Mouse (Mus musculus) brain, embryonic 18.5 days (tissue): ENCODE measurements at regions not wholly inside any gene's neighbourhood (a gene's known extent, or its start where the extent isn't known, plus 50 kb on each side); places are given as distances from the start of the nearest gene placed in this dataset.
"Not testable (repeated sequence)": the region's sequence is repeated elsewhere in the genome, so short reads cannot be mapped to it uniquely, and the experiment has no call there.

Source experiments
- DNase-seq: peaks from one replicate; pipeline ENCODE4 v3.0.0-alpha.2; 2012; ENCODE audit warnings: low read depth, low spot score

DNA sequence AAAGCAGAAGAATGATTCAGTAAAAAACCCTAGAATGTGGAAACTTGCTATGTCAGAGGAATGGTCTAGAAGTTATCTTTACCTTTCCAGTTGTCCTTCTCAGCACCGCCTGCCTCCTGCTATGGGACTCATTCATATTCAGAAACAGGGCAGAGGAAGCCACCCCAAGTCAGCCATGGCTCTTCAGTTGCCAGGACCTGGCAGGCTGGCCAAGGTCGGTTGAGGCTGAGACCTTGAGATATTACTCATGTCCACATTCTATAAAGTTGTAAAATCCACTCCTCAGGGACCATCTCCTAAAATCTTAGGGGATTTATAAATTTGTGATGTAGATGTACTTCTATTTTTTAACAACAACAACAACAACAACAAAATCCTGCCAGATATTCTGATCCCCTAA lies 580.7 kb upstream of the Klhl29 start:
- DNase-seq = no peak

DNA sequence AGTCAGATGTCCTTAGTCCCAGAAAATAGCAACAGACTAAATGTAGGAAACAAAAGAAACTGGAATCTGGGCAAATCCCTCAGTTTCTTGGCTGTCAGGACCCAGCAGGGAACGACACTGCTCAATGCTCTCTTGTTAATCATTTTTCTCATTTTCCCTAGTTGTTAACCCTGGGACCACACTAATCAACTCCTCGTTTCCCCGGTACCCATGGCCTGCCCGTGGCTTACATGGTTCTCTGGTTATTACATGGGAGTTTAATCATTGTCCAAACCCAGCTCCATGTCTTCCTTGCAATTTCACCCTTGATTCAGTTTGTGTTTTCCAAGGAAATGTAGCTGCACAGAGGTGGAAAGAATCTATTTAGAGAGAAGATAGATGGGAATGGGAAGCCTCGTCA lies 580.1 kb upstream of the Klhl29 start:
- no peak for DNase-seq

DNA sequence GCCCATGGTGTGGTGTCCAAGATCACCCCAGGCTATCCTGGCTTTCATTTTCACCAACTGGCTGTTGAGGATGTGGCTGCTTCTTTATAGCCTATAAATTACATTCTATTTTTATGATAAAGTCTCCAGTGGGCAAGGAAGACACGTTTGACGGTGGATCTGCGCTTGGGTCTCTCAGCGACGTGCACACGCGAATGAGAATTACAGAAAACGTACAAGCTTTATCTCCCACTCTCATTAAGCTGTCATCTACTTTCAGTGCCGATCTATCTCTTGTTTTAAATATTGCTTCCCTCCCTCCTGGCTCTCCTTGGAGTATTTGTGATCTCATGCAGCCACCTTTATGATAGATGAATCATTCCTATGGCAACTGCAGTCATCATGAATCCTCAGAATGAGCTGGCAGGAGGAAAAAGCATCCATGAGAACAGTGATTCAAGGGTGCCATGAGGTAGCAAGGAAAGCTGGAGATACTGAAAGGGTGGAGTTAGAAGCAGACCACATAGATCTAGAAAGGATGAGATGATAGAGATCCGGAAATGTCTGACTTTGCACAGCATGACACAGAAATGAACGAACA lies 568.0 kb upstream of the Klhl29 start:
- DNase-seq = no peak

DNA sequence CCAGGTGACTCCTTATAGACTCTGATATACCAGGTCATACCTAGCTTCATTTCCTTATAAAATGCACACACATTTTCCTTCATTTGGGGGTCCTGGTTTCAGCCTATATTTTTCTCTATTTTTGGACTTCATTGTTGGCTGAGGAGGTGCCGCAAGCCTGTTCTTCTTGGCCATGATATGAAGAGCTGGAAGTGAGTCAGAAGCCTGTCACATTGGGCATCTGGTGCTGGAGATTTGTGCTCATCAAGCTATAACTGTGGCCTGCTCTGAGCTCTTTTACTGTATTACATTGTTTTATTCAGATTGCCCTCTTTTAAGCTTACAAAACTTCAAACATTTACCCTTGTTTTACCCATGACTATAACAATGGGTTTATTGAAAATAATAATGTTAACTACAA lies 545.8 kb upstream of the Klhl29 start:
- peak; percentile 39 for DNase-seq

DNA sequence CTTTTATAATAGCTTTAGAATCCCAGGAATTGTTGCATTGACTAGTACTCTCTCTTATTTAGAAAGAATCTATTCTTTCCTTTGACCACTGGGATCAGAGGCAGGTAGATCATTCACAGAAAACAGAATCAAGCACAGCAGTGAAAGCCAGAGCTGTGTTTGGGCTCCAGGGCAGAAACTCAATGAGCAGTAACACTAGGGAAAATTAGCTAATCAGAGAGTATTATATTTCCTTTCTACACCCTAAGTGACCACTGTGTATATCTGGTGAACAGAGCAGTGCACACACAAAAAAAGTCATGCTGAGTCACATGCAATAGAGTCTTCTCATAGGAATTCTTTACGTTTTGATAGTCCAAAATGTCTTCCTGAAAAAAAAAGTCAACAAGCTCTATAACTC lies 542.5 kb upstream of the Klhl29 start:
- no peak for DNase-seq

DNA sequence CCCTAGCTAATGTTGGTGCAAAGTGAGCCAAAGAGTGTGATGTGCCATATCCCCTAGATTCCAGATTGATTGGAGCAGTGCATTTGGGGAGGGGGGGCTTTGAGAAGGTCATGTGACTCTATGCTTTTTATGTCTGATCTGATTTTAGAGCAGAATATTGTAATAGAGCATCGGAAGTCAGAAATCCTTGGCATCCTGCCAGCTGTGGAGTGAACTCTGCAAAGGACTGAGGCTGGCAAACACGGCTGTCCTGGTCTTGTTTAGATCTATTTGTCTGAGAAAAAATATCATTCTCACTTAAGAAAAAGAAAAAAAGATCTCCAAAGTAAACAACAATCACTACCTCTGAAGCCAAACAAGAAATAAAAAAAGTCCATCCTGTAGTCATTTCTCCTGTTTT lies 530.8 kb upstream of the Klhl29 start:
- DNase-seq = no peak

DNA sequence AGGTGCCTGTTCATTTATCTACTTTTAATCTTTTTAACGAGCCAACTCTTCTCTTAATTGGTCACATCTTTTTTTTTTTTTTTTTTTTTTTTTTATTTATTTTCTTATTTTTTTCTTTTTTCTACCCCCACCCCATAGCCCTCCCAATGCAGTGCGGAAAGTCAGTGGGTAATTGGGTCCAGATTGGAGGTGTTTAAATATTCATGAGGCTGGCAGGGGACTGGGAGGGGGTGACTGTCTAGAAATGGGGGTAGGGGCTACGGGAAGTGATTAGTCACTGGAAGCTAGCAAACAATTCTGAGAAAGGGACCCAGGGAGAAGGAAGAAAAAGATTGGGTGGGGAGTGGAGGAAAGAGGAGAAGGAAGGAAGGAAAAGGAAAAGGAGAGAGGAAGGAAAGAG lies 516.3 kb upstream of the Klhl29 start:
- not testable (repeated sequence) for DNase-seq

DNA sequence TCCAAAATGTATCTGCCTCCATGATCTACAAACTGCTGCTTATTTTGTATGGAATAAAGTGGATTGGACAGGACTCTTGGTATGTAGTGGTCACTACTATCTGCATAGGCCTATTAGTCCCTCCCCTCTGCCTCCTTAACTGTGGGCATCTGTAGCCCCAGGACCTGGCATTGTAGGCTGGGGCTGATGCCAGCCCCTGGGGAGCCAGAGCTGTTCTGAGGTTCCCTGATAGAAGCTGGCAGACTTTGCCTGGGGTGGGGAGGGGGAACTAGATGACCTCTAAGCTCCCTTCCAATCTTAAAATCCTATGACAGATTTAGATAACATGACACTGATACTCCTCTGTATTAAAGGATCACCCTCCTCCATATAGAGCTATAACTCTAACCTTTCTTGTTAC lies 491.2 kb upstream of the Klhl29 start:
- no peak for DNase-seq

DNA sequence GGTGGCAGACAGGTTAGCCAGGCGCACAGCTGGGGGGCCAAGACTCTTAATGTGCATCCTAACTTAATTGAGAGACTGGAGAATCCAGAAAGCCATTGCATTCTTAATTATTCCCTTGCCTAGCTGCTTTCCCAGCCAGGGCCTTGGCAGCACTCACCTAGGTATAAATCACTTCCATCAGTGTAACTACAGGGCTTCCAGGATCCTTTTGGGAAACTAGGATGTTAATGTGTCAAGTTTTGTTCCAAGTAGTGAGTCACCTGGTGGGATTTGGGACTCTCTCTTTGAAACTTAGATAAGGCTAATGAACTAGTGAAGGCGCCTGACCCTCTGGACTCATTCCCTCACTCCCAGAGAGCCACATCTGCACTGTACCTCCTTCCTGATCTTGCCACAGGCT lies 484.3 kb upstream of the Klhl29 start:
- DNase-seq = no peak

DNA sequence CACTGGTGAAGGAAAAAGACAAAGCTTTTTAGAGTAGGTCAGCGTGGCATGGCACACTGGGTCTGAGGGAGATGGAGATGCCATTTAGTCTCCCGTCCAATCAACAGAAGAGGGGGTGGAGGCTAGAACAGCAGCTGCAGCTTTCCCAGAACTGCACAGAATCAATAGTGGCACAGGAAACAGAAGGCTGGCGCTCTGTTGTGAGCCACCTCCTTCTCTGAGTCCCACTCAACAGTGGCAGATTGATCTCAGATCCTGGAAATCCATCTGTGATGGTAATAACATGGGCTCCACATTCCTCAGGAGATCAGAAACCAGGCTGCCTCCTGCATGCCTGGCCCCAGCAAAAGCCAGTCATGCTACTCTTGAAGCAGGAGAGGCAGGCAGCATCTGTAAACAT lies 480.9 kb upstream of the Klhl29 start:
- no peak for DNase-seq

DNA sequence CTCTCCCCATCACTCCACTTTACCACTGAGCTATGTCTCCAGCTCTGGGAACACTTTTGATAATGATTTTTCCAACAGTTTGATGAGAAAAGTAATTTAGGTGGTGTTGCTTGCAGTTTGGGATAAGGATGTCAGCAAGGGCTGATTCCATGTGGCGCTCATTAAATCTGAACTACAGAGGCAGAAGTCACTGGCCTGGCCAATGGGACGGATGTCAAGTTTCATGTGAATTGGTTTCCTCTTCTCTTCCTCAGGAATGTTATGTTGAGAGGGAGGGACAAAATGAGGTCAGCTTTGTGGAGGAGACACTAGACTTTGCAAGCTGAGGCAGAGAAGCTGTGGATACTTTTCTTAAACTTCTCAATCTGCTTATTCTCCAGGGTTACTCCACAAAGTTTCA lies 434.9 kb upstream of the Klhl29 start:
- DNase-seq = no peak

DNA sequence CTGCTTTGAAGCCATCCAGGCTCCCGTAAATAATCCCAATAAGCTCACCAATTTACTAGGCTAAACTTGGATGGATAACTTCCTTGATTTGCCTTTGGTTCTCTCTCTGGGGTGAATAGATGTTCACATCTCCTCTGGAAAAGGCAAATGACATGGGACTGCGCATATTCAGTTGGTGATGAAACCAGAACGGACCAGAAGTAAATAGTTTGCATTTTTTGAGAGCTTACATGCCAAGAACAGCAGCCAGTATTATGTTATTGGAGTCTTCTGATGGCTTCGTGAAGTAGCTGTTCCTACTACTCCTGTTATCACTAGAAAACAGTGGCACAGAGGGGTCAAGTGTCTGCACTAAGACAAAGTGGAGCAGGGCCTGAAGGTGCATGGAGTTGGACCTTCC lies 434.5 kb upstream of the Klhl29 start:
- no peak for DNase-seq

DNA sequence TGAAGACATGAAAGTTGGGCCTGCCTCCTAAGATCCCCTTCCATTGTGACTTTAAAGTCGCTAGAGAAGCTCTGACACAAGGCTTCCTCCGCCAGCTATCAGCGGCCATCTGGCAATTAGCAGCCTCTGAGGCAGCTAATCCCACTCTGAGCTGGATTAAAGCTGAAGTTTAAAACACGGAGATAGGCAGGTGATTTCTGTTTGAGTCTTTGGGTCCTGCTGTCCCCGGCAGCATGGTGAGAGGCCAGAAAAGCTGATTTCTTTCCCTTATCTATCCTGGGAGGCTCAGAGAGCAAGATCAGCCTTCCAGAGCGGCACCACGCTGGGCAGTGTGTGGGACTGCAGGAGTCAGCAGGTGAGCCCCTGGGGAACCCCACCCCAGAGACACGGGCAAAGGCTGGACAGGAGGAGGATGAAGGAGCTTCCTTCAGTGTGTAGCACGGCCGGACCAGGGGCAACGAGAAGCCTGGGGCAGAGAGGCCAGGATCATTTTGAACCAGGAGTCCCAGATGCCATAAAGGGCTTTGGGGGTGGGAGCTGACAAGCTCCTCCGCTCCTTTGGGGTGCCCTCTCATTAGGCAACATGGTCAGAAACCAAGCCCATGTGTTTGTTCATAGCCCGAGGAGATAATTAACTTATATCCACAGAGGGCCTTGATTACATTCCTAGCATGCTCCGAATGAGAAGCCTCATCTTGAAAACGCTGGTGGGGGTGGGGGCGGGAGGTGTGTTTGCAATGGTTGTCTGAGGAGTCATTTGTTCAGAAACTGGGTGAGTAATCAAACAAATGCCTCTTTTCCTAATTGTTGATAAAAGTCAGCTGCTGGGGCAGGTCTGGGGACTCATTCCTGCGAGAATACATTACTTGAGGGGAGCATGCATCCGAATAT lies 432.8 kb upstream of the Klhl29 start:
- DNase-seq = no peak

DNA sequence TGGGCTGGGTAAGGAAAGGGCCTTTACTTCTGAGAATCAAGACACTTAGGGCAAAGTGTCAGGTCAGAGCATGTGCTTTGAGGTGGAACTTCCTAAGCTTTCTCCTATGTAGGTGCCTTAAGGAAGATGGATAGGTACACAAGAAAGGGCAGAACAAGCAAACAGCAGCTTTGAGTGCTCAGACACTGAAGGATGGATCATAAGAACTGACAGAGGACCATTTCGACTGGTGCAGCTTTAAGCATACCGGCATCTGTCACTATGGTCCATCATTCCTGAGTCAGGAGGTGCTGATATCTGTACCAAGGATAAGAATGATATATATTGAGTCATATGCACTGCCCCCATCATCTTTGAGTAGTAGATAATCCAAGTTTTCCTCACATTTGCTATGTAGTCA lies 430.2 kb upstream of the Klhl29 start:
- DNase-seq = no peak

DNA sequence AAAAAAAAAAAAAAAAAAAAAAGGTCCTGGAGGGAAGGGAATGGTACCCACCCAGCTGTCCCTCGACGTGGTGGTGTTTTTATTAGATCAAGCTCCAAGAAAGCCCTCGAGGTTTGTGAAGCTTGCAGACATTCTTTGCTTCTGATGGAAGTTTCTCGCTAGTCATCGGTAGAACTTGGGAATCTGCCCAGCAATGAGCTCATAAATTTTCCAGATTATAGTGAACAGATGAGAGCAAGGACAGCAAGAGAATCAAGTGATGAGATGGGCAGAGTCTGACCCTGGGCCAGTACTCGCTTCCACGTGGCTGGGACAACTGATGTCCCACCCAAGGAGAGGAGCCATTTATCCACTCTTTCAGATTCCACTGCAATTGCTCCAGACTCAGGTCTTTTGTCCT lies 417.6 kb upstream of the Klhl29 start:
- no peak for DNase-seq

DNA sequence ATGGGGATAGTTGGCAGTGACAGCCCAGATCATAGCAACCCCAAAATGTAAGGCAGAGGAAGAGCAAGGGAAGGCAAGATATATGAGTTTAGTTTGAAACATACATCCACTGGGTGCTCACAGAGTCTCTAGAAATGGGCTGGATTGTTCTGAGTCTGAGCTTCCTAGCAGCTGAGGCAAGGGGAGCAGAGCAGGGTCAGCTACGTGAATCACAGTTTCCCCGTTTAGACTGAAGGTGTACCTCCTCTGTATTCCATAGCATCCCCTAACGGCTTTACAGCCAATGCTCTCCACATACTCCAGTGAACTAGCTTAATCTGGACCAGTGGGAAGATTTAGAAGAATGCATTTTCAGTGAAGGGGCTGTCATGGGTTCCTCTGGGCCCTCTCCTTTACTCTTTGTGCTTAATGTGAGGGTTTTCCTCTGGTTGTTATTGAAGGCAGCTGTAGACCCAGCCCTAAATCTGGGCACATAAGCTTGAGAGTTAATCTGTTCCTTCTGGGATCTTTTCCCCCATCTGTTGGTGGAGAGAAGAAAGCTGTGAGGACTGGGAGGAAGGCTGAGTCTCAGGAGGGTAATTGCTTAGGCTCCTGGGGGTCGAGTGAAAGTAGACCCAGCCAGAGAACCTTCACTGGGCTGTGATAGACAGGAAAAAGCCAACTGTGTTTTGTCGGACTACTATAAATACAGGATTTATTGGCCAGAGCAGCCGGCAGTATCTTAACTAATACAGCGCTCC lies 411.8 kb upstream of the Klhl29 start:
- no peak for DNase-seq

DNA sequence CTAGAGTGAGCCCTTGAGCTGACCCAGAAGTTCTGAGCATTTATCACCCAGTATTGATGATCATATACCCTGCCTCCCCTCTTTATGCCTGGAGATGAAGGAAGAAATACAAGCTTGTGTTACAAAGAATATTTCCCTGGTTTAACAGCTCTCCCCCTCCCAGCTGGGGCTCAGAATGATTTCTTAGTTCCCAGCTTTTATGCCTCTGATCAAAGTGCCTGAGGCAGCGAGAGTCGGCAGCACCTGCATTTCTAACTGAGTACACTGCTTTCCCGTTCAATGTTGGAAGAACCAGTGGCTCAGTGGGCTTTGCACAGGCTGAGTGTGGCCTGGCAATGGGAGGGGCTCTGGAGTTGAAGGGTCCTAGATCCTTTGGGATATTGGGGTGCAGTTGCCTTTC lies 405.8 kb upstream of the Klhl29 start:
- no peak for DNase-seq

DNA sequence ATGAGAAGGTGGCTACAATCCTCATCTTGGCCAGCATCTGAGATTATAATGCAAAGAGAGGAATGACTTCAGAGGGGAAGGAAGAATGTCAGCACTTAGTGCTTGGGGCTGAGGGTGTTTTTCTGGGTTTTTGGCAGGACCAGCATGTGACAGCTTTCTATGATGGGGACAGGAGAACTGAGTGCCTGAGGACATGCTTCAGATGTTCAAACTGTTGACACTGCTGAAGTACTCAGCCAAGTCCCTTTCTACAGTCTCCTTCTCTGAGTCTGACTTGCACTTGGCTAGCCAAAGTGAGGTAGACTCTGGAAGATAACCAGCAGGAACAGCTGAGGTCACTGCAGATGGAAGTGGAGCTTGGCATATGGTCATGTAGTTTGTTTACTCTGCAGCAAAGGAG lies 402.1 kb upstream of the Klhl29 start:
- no peak for DNase-seq

DNA sequence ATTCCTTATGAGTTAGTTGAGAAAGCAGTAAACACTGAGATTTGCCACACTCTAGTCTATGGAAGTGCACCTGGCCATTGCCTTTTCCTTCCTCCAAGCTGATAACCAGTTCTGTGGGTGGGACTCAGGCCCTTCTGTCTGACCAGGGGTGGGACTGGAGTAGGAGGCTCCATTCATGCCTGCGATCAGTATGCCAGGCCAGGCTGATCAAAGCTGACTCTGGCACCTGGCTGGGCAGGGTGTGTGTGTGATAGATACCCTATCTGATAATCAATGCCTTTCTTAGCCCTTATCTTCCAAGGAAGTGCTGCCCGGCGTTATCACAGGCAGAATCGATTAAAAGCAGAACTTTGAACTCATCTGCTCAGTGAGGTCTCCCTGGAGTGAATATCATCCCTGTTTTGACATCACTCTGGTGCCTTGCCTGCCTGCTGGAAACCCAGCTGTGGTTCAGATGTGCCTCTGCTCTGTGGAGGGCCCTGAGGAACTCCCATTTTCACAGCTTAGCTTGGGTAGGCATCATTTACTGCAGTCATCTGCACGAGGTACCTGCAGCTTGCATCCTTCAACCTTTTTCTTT lies 396.0 kb upstream of the Klhl29 start:
- DNase-seq = no peak

DNA sequence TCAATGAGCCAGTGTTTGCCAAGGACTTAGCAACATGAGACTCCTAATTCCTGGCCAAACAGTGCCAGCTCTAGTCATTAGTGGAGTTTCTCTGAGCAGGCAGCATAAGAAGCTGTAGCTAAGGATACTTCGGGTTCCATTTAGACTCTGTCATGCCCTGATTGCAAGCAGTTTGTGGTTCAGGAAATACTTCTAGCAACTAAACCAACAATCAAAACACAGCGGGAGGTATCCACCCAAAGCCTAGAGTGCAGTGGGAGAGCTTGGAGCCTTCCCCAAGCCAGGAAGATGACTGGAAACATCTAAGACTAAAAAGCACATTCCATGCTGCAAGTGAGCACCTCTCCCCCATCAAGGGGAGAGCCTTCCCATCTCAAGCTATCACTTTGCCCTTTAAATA lies 395.0 kb upstream of the Klhl29 start:
- DNase-seq = no peak

DNA sequence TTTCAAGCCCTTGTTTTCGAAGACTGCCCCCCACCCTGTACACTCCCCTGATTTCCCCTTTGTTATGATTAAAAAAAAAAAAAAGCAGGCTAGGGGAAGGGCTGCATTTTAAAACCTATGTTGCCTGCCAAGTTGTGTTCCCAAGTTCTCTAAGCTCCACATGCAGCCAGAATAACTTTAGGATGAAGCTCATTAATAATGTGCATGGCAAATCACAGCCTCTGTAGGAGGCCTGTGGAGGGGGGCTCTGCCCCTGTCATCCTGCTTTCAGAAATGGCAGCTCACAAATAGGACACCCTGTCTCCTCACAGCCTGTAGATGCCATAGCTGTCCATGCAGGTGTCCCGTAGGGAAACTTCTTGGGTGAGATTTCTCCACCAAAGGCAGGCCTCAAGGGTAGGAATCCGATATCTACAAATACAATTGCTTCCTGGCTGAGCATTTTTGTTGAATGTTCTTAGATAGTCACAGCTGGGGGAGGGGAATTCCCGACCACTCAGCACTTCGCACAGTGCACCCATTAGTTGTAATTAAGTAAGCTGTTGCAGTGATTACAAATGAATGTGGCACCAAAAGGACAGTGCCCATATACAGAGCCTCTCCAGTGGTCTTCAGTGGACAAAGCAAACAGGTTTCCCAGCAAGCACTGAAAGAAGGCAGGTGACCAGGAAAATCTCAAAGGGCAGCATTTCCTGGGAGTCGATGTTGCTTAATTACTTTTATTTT lies 389.1 kb upstream of the Klhl29 start:
- no peak for DNase-seq

DNA sequence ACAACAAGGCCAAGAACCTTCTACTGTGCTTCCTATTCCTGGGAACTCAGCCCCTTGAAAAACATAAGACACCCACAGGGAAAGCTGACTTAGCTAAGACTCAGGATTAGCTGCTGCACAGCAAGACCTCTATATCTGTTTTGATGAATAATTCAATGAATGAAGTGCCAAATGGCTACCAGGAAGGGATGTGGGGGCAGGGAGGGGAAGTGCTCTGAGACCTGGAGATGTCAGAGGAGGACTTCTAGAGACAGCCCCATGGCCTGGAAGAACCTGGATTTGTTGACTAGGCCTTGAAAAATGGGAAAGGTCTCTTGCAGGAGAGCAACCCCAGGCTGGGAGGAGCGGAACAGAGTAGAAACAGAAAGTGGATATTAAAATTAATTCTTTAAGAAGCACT lies 388.5 kb upstream of the Klhl29 start:
- DNase-seq = no peak
